Mouse (Mus musculus): ENCODE data around the gene Stx1a.

DNA sequence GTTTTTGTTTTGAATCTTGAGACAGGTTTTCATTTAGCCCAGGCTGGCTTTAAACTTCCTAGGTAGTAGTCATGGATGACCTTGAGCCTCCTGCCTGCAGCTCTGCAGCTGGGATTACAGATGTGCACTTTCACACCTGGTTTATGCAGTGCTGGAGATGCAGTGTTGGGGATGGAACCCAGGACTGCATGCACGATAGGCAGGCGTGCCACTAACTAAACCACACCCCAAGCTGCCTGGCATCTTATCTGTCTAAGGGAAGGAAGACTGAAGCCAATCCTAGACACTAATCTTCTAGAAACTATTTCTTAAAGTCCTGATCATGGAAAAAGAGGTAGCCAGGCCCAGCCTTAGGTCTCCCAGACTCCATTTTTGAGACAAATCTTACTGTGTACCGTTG lies 47.2 kb downstream of the Stx1a start:
- TF ChIP-seq CTCF (IDR thresholded peaks at IDR 0.05; ENCODE audit: borderline replicate concordance, insufficient read depth, low read length) (no peak), POLR2A (IDR thresholded peaks at IDR 0.05; ENCODE audit: low read depth, low read length) (no peak)
